Mouse (Mus musculus): ENCODE data around the gene Srrm4. TPM values are rescaled to one million over a fixed set of nuclear protein-coding genes. Genes with fewer than 3 reads are reported as not detected.
A peak's percentile ranks its signal among the peaks of the same experiment; 100 is the strongest.

Gene Srrm4
- polyA plus RNA-seq, 1 experiment from 2014 or later, result 0.09 TPM

- no peaks in the 10 kb centered on the region for H3K36me3 ChIP-seq (ENCODE audit: control insufficient read depth, insufficient read depth, low read length)
- H3K4me2 ChIP-seq (ENCODE audit: low read depth, severe bottlenecking), result no peak overlapping the region
- ATAC-seq (ENCODE audit: insufficient number of reproducible peaks, low FRiP score, low TSS enrichment, low read depth) (no peak), DNase-seq (ENCODE audit: low spot score) (no peak)
- no peaks in the 10 kb centered on the region for H3K9me3 ChIP-seq (ENCODE audit: control insufficient read depth, low read length)
- no peak overlapping the region for H3K27ac ChIP-seq (replicated peaks; ENCODE audit: low read depth, low read length)
- no peaks in the 10 kb centered on the region for H3K4me1 ChIP-seq (ENCODE audit: control insufficient read depth, insufficient read depth, low read length)
- no peak overlapping the region for H3K4me3 ChIP-seq (ENCODE audit: low read depth, low read length)
- H3K9ac ChIP-seq (ENCODE audit: low read length), result no peak overlapping the region
- 64% methylated on average over 7 of the region's 7 CpGs for WGBS
- H3K27me3 ChIP-seq (ENCODE audit: control insufficient read depth, insufficient read depth, low read length), result no peaks in the 10 kb centered on the region
These were observed 49.3 kb downstream of the Srrm4 start for GRCm38 (mm10) chr5:116542317-116542716.

GRCm38 (mm10) chr5:116541128-116541527, 50.5 kb downstream of the Srrm4 start:
- H3K36me3 ChIP-seq (ENCODE audit: control insufficient read depth, insufficient read depth, low read length), result no peaks in the 10 kb centered on the region
- H3K27ac ChIP-seq (replicated peaks; ENCODE audit: low read depth, low read length), result no peak overlapping the region
- H3K27me3 ChIP-seq (ENCODE audit: control insufficient read depth, insufficient read depth, low read length), result no peaks in the 10 kb centered on the region
- DNase-seq (ENCODE audit: low spot score), result no peak
- H3K4me2 ChIP-seq (ENCODE audit: low read depth, severe bottlenecking), result no peak overlapping the region
- no peak overlapping the region for H3K4me3 ChIP-seq (ENCODE audit: low read depth, low read length)
- H3K4me1 ChIP-seq (ENCODE audit: control insufficient read depth, insufficient read depth, low read length), result no peaks in the 10 kb centered on the region
- H3K9me3 ChIP-seq (ENCODE audit: control insufficient read depth, low read length), result no peaks in the 10 kb centered on the region
- 79% methylated on average over 3 of the region's 3 CpGs for WGBS
- ATAC-seq (ENCODE audit: insufficient number of reproducible peaks, low FRiP score, low TSS enrichment, low read depth), result no peak
- no peak overlapping the region for H3K9ac ChIP-seq (ENCODE audit: low read length)

GRCm38 (mm10) chr5:116539360-116539759, 52.3 kb downstream of the Srrm4 start:
- 53% methylated on average over 3 of the region's 3 CpGs for WGBS
- Histone ChIP-seq H3K27ac (replicated peaks; ENCODE audit: low read depth, low read length) (no peak overlapping the region), H3K4me3 (ENCODE audit: low read depth, low read length) (no peak overlapping the region), H3K9me3 (ENCODE audit: control insufficient read depth, low read length) (no peaks in the 10 kb centered on the region), H3K4me2 (ENCODE audit: low read depth, severe bottlenecking) (no peak overlapping the region), H3K27me3 (ENCODE audit: control insufficient read depth, insufficient read depth, low read length) (no peaks in the 10 kb centered on the region), H3K36me3 (ENCODE audit: control insufficient read depth, insufficient read depth, low read length) (no peaks in the 10 kb centered on the region), H3K9ac (ENCODE audit: low read length) (no peak overlapping the region), H3K4me1 (ENCODE audit: control insufficient read depth, insufficient read depth, low read length) (no peaks in the 10 kb centered on the region)
- DNase-seq (ENCODE audit: low spot score) (no peak), ATAC-seq (ENCODE audit: insufficient number of reproducible peaks, low FRiP score, low TSS enrichment, low read depth) (no peak)

GRCm38 (mm10) chr5:116538491-116538890, 53.1 kb downstream of the Srrm4 start:
- Histone ChIP-seq H3K27ac (replicated peaks; ENCODE audit: low read depth, low read length) (no peak overlapping the region), H3K4me3 (ENCODE audit: low read depth, low read length) (no peak overlapping the region), H3K27me3 (ENCODE audit: control insufficient read depth, insufficient read depth, low read length) (no peaks in the 10 kb centered on the region), H3K4me1 (ENCODE audit: control insufficient read depth, insufficient read depth, low read length) (no peaks in the 10 kb centered on the region), H3K9ac (ENCODE audit: low read length) (no peak overlapping the region), H3K9me3 (ENCODE audit: control insufficient read depth, low read length) (no peaks in the 10 kb centered on the region), H3K4me2 (ENCODE audit: low read depth, severe bottlenecking) (no peak overlapping the region), H3K36me3 (ENCODE audit: control insufficient read depth, insufficient read depth, low read length) (no peaks in the 10 kb centered on the region)
- ATAC-seq (ENCODE audit: insufficient number of reproducible peaks, low FRiP score, low TSS enrichment, low read depth), result no peak
- DNase-seq (ENCODE audit: low spot score), result peak; percentile 36
- 66% methylated on average over 3 of the region's 3 CpGs for WGBS

- ATAC-seq (ENCODE audit: insufficient number of reproducible peaks, low FRiP score, low TSS enrichment, low read depth) (no peak), DNase-seq (ENCODE audit: low spot score) (no peak)
- no peaks in the 10 kb centered on the region for H3K4me1 ChIP-seq (ENCODE audit: control insufficient read depth, insufficient read depth, low read length)
- 73% methylated on average over 4 of the region's 4 CpGs for WGBS
- H3K9ac ChIP-seq (ENCODE audit: low read length), result no peak overlapping the region
- no peak overlapping the region for H3K4me3 ChIP-seq (ENCODE audit: low read depth, low read length)
- H3K36me3 ChIP-seq (ENCODE audit: control insufficient read depth, insufficient read depth, low read length), result no peaks in the 10 kb centered on the region
- no peak overlapping the region for H3K27ac ChIP-seq (replicated peaks; ENCODE audit: low read depth, low read length)
- no peaks in the 10 kb centered on the region for H3K9me3 ChIP-seq (ENCODE audit: control insufficient read depth, low read length)
- no peaks in the 10 kb centered on the region for H3K27me3 ChIP-seq (ENCODE audit: control insufficient read depth, insufficient read depth, low read length)
- H3K4me2 ChIP-seq (ENCODE audit: low read depth, severe bottlenecking), result no peak overlapping the region
These were observed 65.3 kb downstream of the Srrm4 start for GRCm38 (mm10) chr5:116526324-116526723.

GRCm38 (mm10) chr5:116525308-116525707, 66.3 kb downstream of the Srrm4 start:
- no peaks in the 10 kb centered on the region for H3K27me3 ChIP-seq (ENCODE audit: control insufficient read depth, insufficient read depth, low read length)
- H3K4me1 ChIP-seq (ENCODE audit: control insufficient read depth, insufficient read depth, low read length), result no peaks in the 10 kb centered on the region
- WGBS, result 84% methylated on average over 8 of the region's 8 CpGs
- no peak overlapping the region for H3K9ac ChIP-seq (ENCODE audit: low read length)
- H3K4me3 ChIP-seq (ENCODE audit: low read depth, low read length), result no peak overlapping the region
- H3K4me2 ChIP-seq (ENCODE audit: low read depth, severe bottlenecking), result no peak overlapping the region
- DNase-seq (ENCODE audit: low spot score) (no peak), ATAC-seq (ENCODE audit: insufficient number of reproducible peaks, low FRiP score, low TSS enrichment, low read depth) (no peak)
- H3K9me3 ChIP-seq (ENCODE audit: control insufficient read depth, low read length), result no peaks in the 10 kb centered on the region
- H3K27ac ChIP-seq (replicated peaks; ENCODE audit: low read depth, low read length), result no peak overlapping the region
- H3K36me3 ChIP-seq (ENCODE audit: control insufficient read depth, insufficient read depth, low read length), result no peaks in the 10 kb centered on the region

GRCm38 (mm10) chr5:116523553-116523952, 68.1 kb downstream of the Srrm4 start:
- ATAC-seq (ENCODE audit: insufficient number of reproducible peaks, low FRiP score, low TSS enrichment, low read depth) (no peak), DNase-seq (ENCODE audit: low spot score) (no peak)
- no peak overlapping the region for H3K4me2 ChIP-seq (ENCODE audit: low read depth, severe bottlenecking)
- H3K36me3 ChIP-seq (ENCODE audit: control insufficient read depth, insufficient read depth, low read length), result no peaks in the 10 kb centered on the region
- 86% methylated on average over 8 of the region's 8 CpGs for WGBS
- no peaks in the 10 kb centered on the region for H3K4me1 ChIP-seq (ENCODE audit: control insufficient read depth, insufficient read depth, low read length)
- no peak overlapping the region for H3K9ac ChIP-seq (ENCODE audit: low read length)
- H3K27me3 ChIP-seq (ENCODE audit: control insufficient read depth, insufficient read depth, low read length), result no peaks in the 10 kb centered on the region
- H3K4me3 ChIP-seq (ENCODE audit: low read depth, low read length), result no peak overlapping the region
- H3K9me3 ChIP-seq (ENCODE audit: control insufficient read depth, low read length), result no peaks in the 10 kb centered on the region
- H3K27ac ChIP-seq (replicated peaks; ENCODE audit: low read depth, low read length), result no peak overlapping the region

GRCm38 (mm10) chr5:116523079-116523478, 68.5 kb downstream of the Srrm4 start:
- Histone ChIP-seq H3K4me1 (ENCODE audit: control insufficient read depth, insufficient read depth, low read length) (no peaks in the 10 kb centered on the region), H3K4me3 (ENCODE audit: low read depth, low read length) (no peak overlapping the region), H3K27ac (replicated peaks; ENCODE audit: low read depth, low read length) (no peak overlapping the region), H3K36me3 (ENCODE audit: control insufficient read depth, insufficient read depth, low read length) (no peaks in the 10 kb centered on the region), H3K4me2 (ENCODE audit: low read depth, severe bottlenecking) (no peak overlapping the region), H3K9ac (ENCODE audit: low read length) (no peak overlapping the region), H3K9me3 (ENCODE audit: control insufficient read depth, low read length) (no peaks in the 10 kb centered on the region), H3K27me3 (ENCODE audit: control insufficient read depth, insufficient read depth, low read length) (no peaks in the 10 kb centered on the region)
- no peak for DNase-seq (ENCODE audit: low spot score)
- WGBS, result 55% methylated on average over 9 of the region's 9 CpGs
- ATAC-seq (ENCODE audit: insufficient number of reproducible peaks, low FRiP score, low TSS enrichment, low read depth), result no peak

GRCm38 (mm10) chr5:116522273-116522672, 69.3 kb downstream of the Srrm4 start:
- Histone ChIP-seq H3K27me3 (ENCODE audit: control insufficient read depth, insufficient read depth, low read length) (no peaks in the 10 kb centered on the region), H3K4me2 (ENCODE audit: low read depth, severe bottlenecking) (no peak overlapping the region), H3K9ac (ENCODE audit: low read length) (no peak overlapping the region), H3K9me3 (ENCODE audit: control insufficient read depth, low read length) (no peaks in the 10 kb centered on the region), H3K4me1 (ENCODE audit: control insufficient read depth, insufficient read depth, low read length) (no peaks in the 10 kb centered on the region), H3K27ac (replicated peaks; ENCODE audit: low read depth, low read length) (no peak overlapping the region), H3K4me3 (ENCODE audit: low read depth, low read length) (no peak overlapping the region), H3K36me3 (ENCODE audit: control insufficient read depth, insufficient read depth, low read length) (no peaks in the 10 kb centered on the region)
- 83% methylated on average over 11 of the region's 11 CpGs for WGBS
- no peak for ATAC-seq (ENCODE audit: insufficient number of reproducible peaks, low FRiP score, low TSS enrichment, low read depth)
- DNase-seq (ENCODE audit: low spot score), result no peak
